Mouse (Mus musculus) urinary bladder, adult 18-20 months (tissue): Measurements from ENCODE around the gene 1700057G04Rik.

ENCODE experiments used
- DNase-seq, 2 experiments: peaks; one replicate each; pipeline ENCODE4 v3.0.0; 2022; ENCODE audit warnings: low spot score in 2 of 2, mixed read lengths in 2 of 2

1700057G04Rik gene

DNA sequence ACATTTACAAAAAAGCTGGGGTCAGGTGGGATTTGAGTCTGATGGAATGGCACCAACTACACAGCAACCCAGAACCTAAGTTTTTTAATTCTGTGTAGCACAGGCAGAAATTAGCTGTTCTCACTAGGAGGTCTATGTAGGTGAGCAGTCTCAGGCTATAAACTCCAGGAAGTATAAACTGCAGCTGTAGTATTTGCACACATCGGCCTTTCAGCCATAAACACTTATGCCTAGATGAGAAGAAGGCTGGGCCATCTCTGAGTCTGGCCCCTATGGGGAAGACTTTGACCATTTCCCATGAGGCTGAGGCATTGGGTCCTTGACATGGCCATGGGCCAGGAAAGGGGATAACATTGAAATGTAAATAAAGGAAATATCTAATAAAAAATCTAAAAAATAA is 76.7 kb downstream of the 1700057G04Rik start:
- DNase-seq, result no peak

- DNase-seq, result no peak
These were observed 77.7 kb downstream of the 1700057G04Rik start for GRCm38 (mm10) chr9:92386871-92387270.

DNA sequence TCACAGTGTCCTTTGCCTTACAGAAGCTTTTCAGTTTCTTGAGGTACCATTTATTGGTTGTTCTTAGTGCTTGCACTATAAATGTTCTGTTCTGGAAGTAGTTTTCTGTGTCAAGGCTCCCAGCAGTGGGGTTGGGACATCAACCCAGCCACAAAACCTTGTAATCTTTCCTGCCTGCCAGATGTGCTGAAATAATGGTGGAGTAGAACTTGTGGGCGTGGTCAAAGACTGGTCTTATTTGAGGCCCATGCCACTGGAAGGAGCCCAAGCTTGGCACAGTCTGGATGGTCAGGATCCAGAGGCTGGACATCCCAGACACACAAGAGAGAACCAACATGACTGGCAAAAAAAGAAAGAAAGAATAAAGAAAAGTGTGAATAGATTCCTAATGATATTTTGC is 78.2 kb downstream of the 1700057G04Rik start:
- DNase-seq, result no peak

GRCm38 (mm10) chr9:92402628-92403027 is 93.5 kb downstream of the 1700057G04Rik start:
- no peak for DNase-seq
